In genomic region chr6:24301681-24302080, GRCm38 (mm10) we compare ENCODE assay signal across 17 mouse cellular contexts.
"Had no signal": no experiment of that assay in that cellular context is flagged by ENCODE, and none has a peak within 500 bp of the region (broad histone marks: within the 10 kb centered on the region; RNA-seq: fewer than 3 reads in every experiment).

No protein-coding gene starts in this region.

- H3K9ac ChIP-seq: limb, embryonic 15.5 days; liver, embryonic 15.5 days; lung, embryonic 14.5 days; midbrain, embryonic 15.5 days; neural tube, embryonic 12.5 days had no signal

- ATAC-seq: inflammation-experienced regulatory T-cells, adult 6 months; intestine, postnatal 0 days; midbrain, embryonic 15.5 days had no signal

- H3K4me3 ChIP-seq: limb, embryonic 15.5 days; liver, embryonic 15.5 days; megakaryocyte, embryonic 14.5 days; midbrain, embryonic 15.5 days; neural tube, embryonic 12.5 days had no signal

- H3K27me3 ChIP-seq: limb, embryonic 15.5 days; liver, embryonic 15.5 days; megakaryocyte, embryonic 14.5 days; midbrain, embryonic 15.5 days; neural tube, embryonic 12.5 days had no signal

- DNase-seq: layer of hippocampus, adult 9-11 months; layer of hippocampus, postnatal 36 days; lung, embryonic 14.5 days; lung, postnatal 14 days; right cerebral cortex, postnatal 4 days; spleen, adult 18-20 months; thymus, adult 18-20 months; thymus, postnatal 14 days had no signal

- H3K27ac ChIP-seq: limb, embryonic 15.5 days; liver, embryonic 15.5 days; macrophage; midbrain, embryonic 15.5 days; neural tube, embryonic 12.5 days had no signal

- H3K4me1 ChIP-seq: limb, embryonic 15.5 days; liver, embryonic 15.5 days; megakaryocyte, embryonic 14.5 days; midbrain, embryonic 15.5 days; neural tube, embryonic 12.5 days had no signal

- H3K4me2 ChIP-seq: limb, embryonic 15.5 days; liver, embryonic 15.5 days; lung, embryonic 14.5 days; midbrain, embryonic 11.5 days; midbrain, embryonic 15.5 days; neural tube, embryonic 12.5 days had no signal

- H3K9me3 ChIP-seq: limb, embryonic 15.5 days; liver, embryonic 15.5 days; megakaryocyte, embryonic 14.5 days; midbrain, embryonic 15.5 days; neural tube, embryonic 12.5 days had no signal

- H3K36me3 ChIP-seq: limb, embryonic 15.5 days; liver, embryonic 15.5 days; midbrain, embryonic 15.5 days; neural tube, embryonic 12.5 days had no signal
